Mouse (Mus musculus) embryonic fibroblast, embryonic 13.5 days (primary cell): Measurements from ENCODE around the gene D1Ertd622e.

Experiments used
- CTCF ChIP-seq: IDR thresholded peaks from 2 replicates; pipeline ENCODE4 v1.5.1; 2011; ENCODE audit warnings: mild to moderate bottlenecking, control low read depth, low read length, moderate library complexity, borderline replicate concordance; ENCODE audit not compliant: insufficient read depth
- POLR2A ChIP-seq: IDR thresholded peaks from 2 replicates; pipeline ENCODE4 v1.6.1; 2011; ENCODE audit warnings: low read depth, mild to moderate bottlenecking, control low read depth, low read length, moderate library complexity

DNA sequence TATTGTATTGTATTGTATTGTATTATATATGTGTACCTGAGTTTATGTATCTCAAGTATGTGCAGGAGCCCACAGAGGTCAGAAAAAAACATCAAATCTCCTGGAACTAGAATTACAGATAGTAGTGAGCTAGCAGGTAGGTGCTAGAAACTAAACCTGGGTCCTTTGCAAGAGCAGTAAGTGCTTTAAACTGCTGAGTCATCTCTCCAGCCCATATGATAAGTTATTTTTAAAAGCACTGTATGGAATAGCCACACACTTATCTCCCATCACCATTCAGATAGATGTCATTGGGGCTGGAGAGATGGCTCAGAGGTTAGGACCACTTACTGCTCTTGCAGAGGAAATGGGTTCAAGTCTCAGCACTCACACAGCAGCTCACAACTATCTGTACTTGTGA, 76.8 kb downstream of the D1Ertd622e start:
- TF ChIP-seq POLR2A: no peak
- no peak for TF ChIP-seq CTCF
